Comparison of ENCODE assay signal across 8 mouse cellular contexts in genomic region chr6:128300134-128301001, GRCm38 (mm10). TPM values are rescaled to one million over a fixed set of nuclear protein-coding genes. Genes with fewer than 3 reads are reported as not detected.
DNase-seq lines count a peak whose midpoint lies in the region; ATAC-seq and TF ChIP-seq lines count a peak whose summit lies in the region.

Gene Tead4 (minus strand): TSS chr6:128300823.

- TF ChIP-seq CTCF in left cerebral cortex, adult 2 months (IDR thresholded peaks at IDR 0.05) = no peak
- no peak for TF ChIP-seq CTCF in hindbrain, postnatal 0 days (IDR thresholded peaks at IDR 0.05; ENCODE audit: low read depth)
- no peak for TF ChIP-seq CTCF in midbrain, postnatal 0 days (IDR thresholded peaks at IDR 0.05)

- peaks cover 18% of the 10 kb centered on the region; the same call in 1 of the 2 replicates for H3K27me3 ChIP-seq in hindbrain, postnatal 0 days (ENCODE audit: insufficient read depth, low read length)
- peaks cover 69% of the 10 kb centered on the region for H3K27me3 ChIP-seq in liver, embryonic 12.5 days (replicated peaks)
- peaks cover 39% of the 10 kb centered on the region for H3K27me3 ChIP-seq in midbrain, postnatal 0 days (ENCODE audit: insufficient read depth, low read length)

- H3K9ac ChIP-seq in hindbrain, postnatal 0 days (replicated peaks; ENCODE audit: low read length) = peak within 1 kb of the TSS; percentile 51
- peak within 1 kb of the TSS; percentile 19; the same call in 1 of the 2 replicates for H3K9ac ChIP-seq in liver, embryonic 12.5 days
- peak within 1 kb of the TSS; percentile 51 for H3K9ac ChIP-seq in midbrain, postnatal 0 days (replicated peaks; ENCODE audit: low read length, poor library complexity, severe bottlenecking)

- WGBS in hindbrain, postnatal 0 days = under 1% methylated on average over 66 of the region's 81 CpGs
- WGBS in liver, embryonic 12.5 days (ENCODE audit: insufficient replicate concordance) = under 1% methylated on average over 71 of the region's 81 CpGs
- under 1% methylated on average over 62 of the region's 81 CpGs for WGBS in midbrain, postnatal 0 days

- peak; percentile 30 to 37 for DNase-seq in left cerebral cortex, adult 2 months (ENCODE audit: extremely low spot score in 1 of 2, low spot score in 2 of 2)
- DNase-seq in left cerebral cortex, adult 8-10 months (ENCODE audit: low spot score in 2 of 2) = no peak
- DNase-seq in gastrocnemius, postnatal 36 days = peak; percentile 53 to 63
- DNase-seq in hindbrain, postnatal 0 days (ENCODE audit: low spot score) = peak; percentile 31
- DNase-seq in midbrain, postnatal 0 days (ENCODE audit: low spot score) = peak; percentile 12
- DNase-seq in urinary bladder, adult 18-20 months (ENCODE audit: low spot score in 2 of 2) = peak; percentile 59 to 69

- no peaks in the 10 kb centered on the region for H3K36me3 ChIP-seq in hindbrain, postnatal 0 days (ENCODE audit: insufficient read depth, low read length)
- no peaks in the 10 kb centered on the region for H3K36me3 ChIP-seq in liver, embryonic 12.5 days
- no peaks in the 10 kb centered on the region for H3K36me3 ChIP-seq in midbrain, postnatal 0 days (ENCODE audit: insufficient read depth, low read length)

- H3K4me2 ChIP-seq in hindbrain, postnatal 0 days (ENCODE audit: low read depth, low read length) = peak within 1 kb of the TSS; percentile 100
- H3K4me2 ChIP-seq in liver, embryonic 12.5 days = peak within 1 kb of the TSS; percentile 69
- peak within 1 kb of the TSS; percentile 100 for H3K4me2 ChIP-seq in midbrain, postnatal 0 days (ENCODE audit: low read depth, low read length, poor library complexity, severe bottlenecking)

- H3K4me1 ChIP-seq in hindbrain, postnatal 0 days (ENCODE audit: insufficient read depth, low read length) = peaks cover 19% of the 10 kb centered on the region
- peaks cover 10% of the 10 kb centered on the region; the same call in 1 of the 2 replicates for H3K4me1 ChIP-seq in liver, embryonic 12.5 days
- H3K4me1 ChIP-seq in midbrain, postnatal 0 days (ENCODE audit: insufficient read depth, low read length) = peaks cover 7% of the 10 kb centered on the region; the same call in 1 of the 2 replicates

- no peak within 1 kb of the TSS; the same call in 1 of the 2 replicates for H3K27ac ChIP-seq in left cerebral cortex, adult 2 months
- no peak within 1 kb of the TSS for H3K27ac ChIP-seq in hindbrain, postnatal 0 days
- no peak within 1 kb of the TSS for H3K27ac ChIP-seq in liver, embryonic 12.5 days
- no peak within 1 kb of the TSS for H3K27ac ChIP-seq in midbrain, postnatal 0 days (ENCODE audit: low read depth, low read length)

- H3K4me3 ChIP-seq in left cerebral cortex, adult 2 months = peak within 1 kb of the TSS; percentile 61
- peak within 1 kb of the TSS; percentile 67 for H3K4me3 ChIP-seq in hindbrain, postnatal 0 days (ENCODE audit: low read length)
- H3K4me3 ChIP-seq in liver, embryonic 12.5 days = peak within 1 kb of the TSS; percentile 56
- peak within 1 kb of the TSS; percentile 69 for H3K4me3 ChIP-seq in midbrain, postnatal 0 days (ENCODE audit: low read depth, low read length)

- ATAC-seq in common myeloid progenitor, adult 5-6 weeks (replicated peaks; ENCODE audit: low read depth, poor library complexity, severe bottlenecking) = peak; percentile 63
- ATAC-seq in hindbrain, postnatal 0 days = peak; percentile 45; the same call in 1 of the 2 replicates
- ATAC-seq in liver, embryonic 12.5 days = peak; percentile 68
- ATAC-seq in midbrain, postnatal 0 days (ENCODE audit: low FRiP score) = peak; percentile 50

- intact Hi-C loops in left cerebral cortex, adult 2 months (cut with DNase I) = loop anchor here (10.0 kb wide), 1 partner anchor 336 kb away; no protein-coding TSS in a partner anchor
- intact Hi-C loops in gastrocnemius, postnatal 36 days (cut with DNase I) = loop anchor here (5.0 kb wide), 1 partner anchor 33 kb away; no protein-coding TSS in a partner anchor

- H3K9me3 ChIP-seq in hindbrain, postnatal 0 days (ENCODE audit: low read length) = no peaks in the 10 kb centered on the region
- no peaks in the 10 kb centered on the region for H3K9me3 ChIP-seq in liver, embryonic 12.5 days (replicated peaks)
- no peaks in the 10 kb centered on the region for H3K9me3 ChIP-seq in midbrain, postnatal 0 days (ENCODE audit: low read length)

RNA-seq across cellular contexts. Expression of gene Tead4, which starts in this region (rescaled TPM):
- total RNA-seq in left cerebral cortex, adult 2 months (2021) = 1 to 10 TPM in 1 of 2 experiments, under 1 TPM in 1; 0.91 to 1.7 TPM
- total RNA-seq in left cerebral cortex, adult 8-10 months (2022) = 1 to 10 TPM in 2 of 4 experiments, under 1 TPM in 2; 0.57 to 1.7 (median 0.92) TPM
- total RNA-seq in common myeloid progenitor, adult 5-6 weeks (2017) = not detected in 2 replicates
- total RNA-seq in gastrocnemius, postnatal 36 days (2021) = 1 to 10 TPM; 3.7 to 4.3 TPM
- 0.84 and 0.97 TPM in 2 replicates for total RNA-seq in hindbrain, postnatal 0 days (2014; rRNA removed)
- polyA plus RNA-seq in hindbrain, postnatal 0 days (2015; fragmentation: Nextera tagmentation; extraction: Ambion mirVana) = 0.45 and 0.77 TPM in 2 replicates
- polyA plus RNA-seq in liver, embryonic 12.5 days (2016; fragmentation: Nextera tagmentation; extraction: Ambion mirVana) = 1.1 and 1.7 TPM in 2 replicates
- total RNA-seq in midbrain, postnatal 0 days (2014; rRNA removed) = 0.42 and 0.82 TPM in 2 replicates
- polyA plus RNA-seq in midbrain, postnatal 0 days (2015; fragmentation: Nextera tagmentation; extraction: Ambion mirVana) = 0.17 and 0.27 TPM in 2 replicates

Comparison
In these comparisons a context has a peak if more than half of its experiments do, and no peak if none do; other contexts are left out.
1. DNase-seq: peak in left cerebral cortex, adult 2 months (2 of 2), gastrocnemius, postnatal 36 days (2 of 2) and urinary bladder, adult 18-20 months (2 of 2); none in left cerebral cortex, adult 8-10 months (0 of 2).
2. Peak in ATAC-seq in common myeloid progenitor, adult 5-6 weeks; RNA of the gene not detected or under 1 TPM.
3. Peak in DNase-seq, ATAC-seq, H3K4me3 ChIP-seq, H3K9ac ChIP-seq and H3K4me2 ChIP-seq in hindbrain, postnatal 0 days; RNA of the gene not detected or under 1 TPM.
4. Peak in DNase-seq, ATAC-seq, H3K4me3 ChIP-seq, H3K9ac ChIP-seq and H3K4me2 ChIP-seq in midbrain, postnatal 0 days; RNA of the gene not detected or under 1 TPM.
5. Peak in every context shown above with its lines, with median percentiles within 50 percentile points of each other: H3K4me3 ChIP-seq, ATAC-seq, H3K4me2 ChIP-seq and H3K9ac ChIP-seq.